Mouse (Mus musculus): ENCODE results near the gene Rcbtb1. TPM values are rescaled to one million over a fixed set of nuclear protein-coding genes. Genes with fewer than 3 reads are reported as not detected.
"Not testable (repeated sequence)": the region's sequence is repeated elsewhere in the genome, so short reads cannot be mapped to it uniquely, and the experiment has no call there.

Gene Rcbtb1
- total RNA-seq, 4 experiments from 2014 or later, result 39.1 to 44.2 (median 40.2) TPM

GRCm38 (mm10) chr14:59274961-59275360 is 74.0 kb downstream of the Rcbtb1 start:
- not testable (repeated sequence) for DNase-seq (ENCODE audit: low spot score in 2 of 2)

Other genes starting within 250 kb of the Rcbtb1 start
- gene 1700129C05Rik, start 58.3 kb upstream of the Rcbtb1 start, total RNA-seq (2022), result not detected
- not detected for gene Gm5142, start 22.5 kb upstream of the Rcbtb1 start, total RNA-seq (2022)
- gene Gm6904, start 59.0 kb downstream of the Rcbtb1 start, total RNA-seq (2022), result under 1 TPM in 1 of 4 experiments, not detected in 3; 0.81 TPM
- gene Phf11a, start 96.3 kb downstream of the Rcbtb1 start, total RNA-seq (2022), result under 1 TPM in 1 of 4 experiments, not detected in 3; 0.28 TPM
- gene Phf11b, start 140.1 kb downstream of the Rcbtb1 start, total RNA-seq (2022), result 1 to 10 TPM in 2 of 4 experiments, under 1 TPM in 2; 0.51 to 1.8 (median 1.0) TPM
- gene Phf11d, start 164.3 kb downstream of the Rcbtb1 start, total RNA-seq (2022), result 1 to 10 TPM in 3 of 4 experiments, under 1 TPM in 1; 0.61 to 2.5 (median 1.6) TPM
- gene Phf11c, start 194.2 kb downstream of the Rcbtb1 start, total RNA-seq (2022), result under 1 TPM; 0.17 to 0.60 (median 0.23) TPM
- 1 to 10 TPM; 5.3 to 8.1 (median 6.2) TPM for gene Setdb2, start 239.7 kb downstream of the Rcbtb1 start, total RNA-seq (2022)
- gene Cab39l, start 239.8 kb downstream of the Rcbtb1 start, total RNA-seq (2022), result 10 to 100 TPM; 22.7 to 31.4 (median 29.1) TPM